Mouse (Mus musculus) limb, embryonic 11.5 days (tissue): ENCODE measurements around the gene Gpr87. TPM values are rescaled to one million over a fixed set of nuclear protein-coding genes. Genes with fewer than 3 reads are reported as not detected.

ENCODE experiments used
- polyA plus RNA-seq: library from polyadenylated mRNA; unstranded; fragments of >200 nt; fragmentation: Nextera tagmentation; extraction: Ambion mirVana; gene quantifications from 2 replicates; pipeline ENCODE4 v1.2.1, GENCODE M21; 2014

The Gpr87 gene
- polyA plus RNA-seq, 1 experiment from 2014 or later: 0.68 TPM

Other genes with a start within 250 kb of the Gpr87 start
- 1.6 and 2.1 TPM in 2 replicates for gene Med12l, start 189.3 kb downstream of the Gpr87 start, polyA plus RNA-seq
- 0.57 and 0.91 TPM in 2 replicates for gene Gpr171, start 93.3 kb downstream of the Gpr87 start, polyA plus RNA-seq
- gene P2ry14, start 41.5 kb downstream of the Gpr87 start, polyA plus RNA-seq: 0.96 and 1.1 TPM in 2 replicates
- gene P2ry13, start 15.8 kb upstream of the Gpr87 start, polyA plus RNA-seq: 0.20 and 0.57 TPM in 2 replicates
- 0.60 and 0.93 TPM in 2 replicates for gene P2ry12, start 67.8 kb upstream of the Gpr87 start, polyA plus RNA-seq
- 4.6 and 4.7 TPM in 2 replicates for gene Igsf10, start 149.3 kb upstream of the Gpr87 start, polyA plus RNA-seq